ENCODE assay signal across 19 mouse cellular contexts in the genomic region with DNA sequence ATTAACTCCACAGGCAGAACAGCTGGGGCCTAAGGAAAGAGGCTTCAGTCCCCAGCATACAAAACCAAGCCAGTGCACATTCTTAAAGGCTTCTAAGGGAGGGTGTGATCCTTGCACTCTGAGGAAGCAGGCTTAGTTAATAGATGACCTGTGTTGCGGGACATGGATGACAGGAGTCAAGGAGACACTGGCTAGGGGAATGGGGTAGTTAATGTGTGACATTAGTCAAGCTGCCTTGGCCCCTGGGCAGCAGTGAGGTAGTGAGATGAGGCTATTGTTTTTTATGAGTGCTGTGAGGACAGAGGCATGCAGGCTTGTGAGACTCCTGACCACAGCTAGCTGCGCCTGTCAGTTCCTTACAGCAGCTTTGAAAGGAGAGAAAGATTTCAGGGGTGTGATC. TPM values are rescaled to one million over a fixed set of nuclear protein-coding genes. Genes with fewer than 3 reads are reported as not detected.
DNase-seq lines count a peak whose midpoint lies in the region; ATAC-seq and TF ChIP-seq lines count a peak whose summit lies in the region.
"Had no signal": no experiment of that assay in that cellular context is flagged by ENCODE, and none has a peak within 500 bp of the region (broad histone marks: within the 10 kb centered on the region; RNA-seq: fewer than 3 reads in every experiment).

No protein-coding gene starts in this region.

- TF ChIP-seq EP300 in liver, postnatal 0 days (IDR thresholded peaks at IDR 0.05; ENCODE audit: low read depth) = no peak

- no peaks in the 10 kb centered on the region for H3K9me3 ChIP-seq in liver, postnatal 0 days (ENCODE audit: low read length)
- H3K9me3 ChIP-seq: forebrain, embryonic 10.5 days; G1E; lung, embryonic 15.5 days; midbrain, embryonic 12.5 days; neural tube, embryonic 13.5 days had no signal

- DNase-seq in liver, adult 2 months (ENCODE audit: extremely low read depth, low read depth, low spot score) = peak; percentile 47
- DNase-seq in liver = no peak
- DNase-seq in kidney, adult 2 months = peak; percentile 92
- peak; percentile 48 for DNase-seq in kidney, postnatal 10 days
- DNase-seq in liver, postnatal 0 days = no peak
- DNase-seq in cerebellum, postnatal 10 days = no peak
- DNase-seq in ovary, postnatal 36 days (ENCODE audit: low spot score) = no peak
- no peak for DNase-seq in lung, postnatal 25 days (ENCODE audit: low spot score)
- DNase-seq: adrenal gland, postnatal 25 days; cerebellum, adult 11-12 months; cerebellum, postnatal 36 days; forebrain, postnatal 0 days had no signal

- TF ChIP-seq CTCF in liver, adult 2 months (IDR thresholded peaks at IDR 0.05; ENCODE audit: low read depth, low read length) = no peak
- no peak for TF ChIP-seq CTCF in kidney, adult 2 months (conservative IDR thresholded peaks at IDR 0.05; ENCODE audit: insufficient read depth, insufficient read length, low read depth, low read length)
- no peak for TF ChIP-seq CTCF in liver, postnatal 0 days (IDR thresholded peaks at IDR 0.05; ENCODE audit: low read depth)

- WGBS in liver, adult 2 months = 53% methylated on average over 2 of the region's 2 CpGs
- 30% methylated on average over 2 of the region's 2 CpGs for WGBS in kidney, adult 2 months
- 67% methylated on average over 2 of the region's 2 CpGs for WGBS in liver, postnatal 0 days (ENCODE audit: insufficient replicate concordance)

- H3K27ac ChIP-seq in liver, adult 2 months (replicated peaks; ENCODE audit: insufficient read depth, low read depth, low read length) = no peak overlapping the region
- H3K27ac ChIP-seq in kidney, adult 2 months (ENCODE audit: insufficient read depth, low read depth, low read length) = peak overlapping the region; percentile 89
- peak overlapping the region; percentile 49; the same call in 1 of the 2 replicates for H3K27ac ChIP-seq in liver, postnatal 0 days (ENCODE audit: low read depth)
- H3K27ac ChIP-seq: forebrain, embryonic 10.5 days; lung, embryonic 15.5 days; macrophage; midbrain, embryonic 12.5 days; neural tube, embryonic 13.5 days; stomach, postnatal 0 days had no signal

- H3K36me3 ChIP-seq in liver, adult 2 months (ENCODE audit: control insufficient read depth, insufficient read depth, low read length) = no peaks in the 10 kb centered on the region
- no peaks in the 10 kb centered on the region for H3K36me3 ChIP-seq in kidney, adult 2 months (ENCODE audit: control insufficient read depth, insufficient read depth, low read length)
- H3K36me3 ChIP-seq in liver, postnatal 0 days (replicated peaks; ENCODE audit: insufficient read depth, low read length) = no peaks in the 10 kb centered on the region
- H3K36me3 ChIP-seq: forebrain, embryonic 10.5 days; G1E; lung, embryonic 15.5 days; midbrain, embryonic 12.5 days; neural tube, embryonic 13.5 days had no signal

- peaks cover 8% of the 10 kb centered on the region for H3K4me1 ChIP-seq in liver, adult 2 months (ENCODE audit: control insufficient read depth, insufficient read depth, low read length)
- peaks cover 9% of the 10 kb centered on the region; the same call in 1 of the 2 replicates for H3K4me1 ChIP-seq in kidney, adult 2 months (ENCODE audit: control insufficient read depth, insufficient read depth, low read length)
- H3K4me1 ChIP-seq in liver, postnatal 0 days (ENCODE audit: insufficient read depth) = peaks cover 18% of the 10 kb centered on the region

- no peaks in the 10 kb centered on the region for H3K79me2 ChIP-seq in liver, adult 2 months (ENCODE audit: control insufficient read depth, insufficient read depth, low read length)

- ATAC-seq in liver, postnatal 0 days = no peak
- ATAC-seq: forebrain, postnatal 0 days had no signal

- TF ChIP-seq POLR2A in liver, adult 2 months (IDR thresholded peaks at IDR 0.05; ENCODE audit: extremely low read depth, insufficient read depth, low read length) = no peak
- TF ChIP-seq POLR2A in kidney, adult 2 months (IDR thresholded peaks at IDR 0.05; ENCODE audit: low read depth, low read length) = no peak

- no peak overlapping the region for H3K4me3 ChIP-seq in liver, adult 2 months (ENCODE audit: insufficient read depth, low read depth, low read length)
- H3K4me3 ChIP-seq in kidney, adult 2 months (ENCODE audit: insufficient read depth, low read depth, low read length) = no peak overlapping the region
- no peak overlapping the region for H3K4me3 ChIP-seq in liver, postnatal 0 days (ENCODE audit: low read depth, low read length)
- H3K4me3 ChIP-seq: forebrain, embryonic 10.5 days; lung, embryonic 15.5 days; midbrain, embryonic 12.5 days; neural tube, embryonic 13.5 days had no signal

- no peak overlapping the region for H3K9ac ChIP-seq in liver, adult 2 months (ENCODE audit: low read depth, low read length)
- no peak overlapping the region for H3K9ac ChIP-seq in liver, postnatal 0 days (replicated peaks)
- H3K9ac ChIP-seq: forebrain, postnatal 0 days; lung, embryonic 15.5 days; midbrain, embryonic 12.5 days; neural tube, embryonic 13.5 days had no signal

- no peaks in the 10 kb centered on the region for H3K27me3 ChIP-seq in liver, adult 2 months (ENCODE audit: control insufficient read depth, insufficient read depth, low read length)
- H3K27me3 ChIP-seq in kidney, adult 2 months (replicated peaks; ENCODE audit: control insufficient read depth, insufficient read depth, low read length) = no peaks in the 10 kb centered on the region
- H3K27me3 ChIP-seq in liver, postnatal 0 days (ENCODE audit: insufficient read depth, low read length) = no peaks in the 10 kb centered on the region
- H3K27me3 ChIP-seq: lung, embryonic 15.5 days; midbrain, embryonic 12.5 days; neural tube, embryonic 13.5 days had no signal

- H3K4me2 ChIP-seq in liver, postnatal 0 days (ENCODE audit: low read depth, low read length) = no peak overlapping the region
- H3K4me2 ChIP-seq: lung, embryonic 15.5 days; midbrain, embryonic 12.5 days; neural tube, embryonic 13.5 days had no signal

RNA-seq across cellular contexts. Expression of a gene that starts 2.5 kb away (rescaled TPM):
- 9.8 and 12.4 TPM in 2 replicates for total RNA-seq in liver, adult 2 months (2014; rRNA removed)
- polyA plus RNA-seq in liver, adult 2 months (2012; rRNA removed) = 0.75 and 1.1 TPM in 2 replicates
- 2.7 and 2.8 TPM in 2 replicates for polyA plus RNA-seq in kidney, adult 2 months (2012; rRNA removed)
- 3.8 TPM in 2 replicates for polyA plus RNA-seq in liver, postnatal 0 days (2015; fragmentation: Nextera tagmentation; extraction: Ambion mirVana)

RNA-seq across cellular contexts. Expression of a gene that starts 9.8 kb away (rescaled TPM):
- total RNA-seq in liver, adult 2 months (2014; rRNA removed) = 0.47 and 2.2 TPM in 2 replicates
- polyA plus RNA-seq in liver, adult 2 months (2012; rRNA removed) = 0.44 and 0.56 TPM in 2 replicates
- polyA plus RNA-seq in kidney, adult 2 months (2012; rRNA removed) = 12.0 and 21.6 TPM in 2 replicates
- 19.4 and 20.6 TPM in 2 replicates for polyA plus RNA-seq in liver, postnatal 0 days (2015; fragmentation: Nextera tagmentation; extraction: Ambion mirVana)
- polyA plus RNA-seq: G1E had no signal

Comparison
In these comparisons a context has a peak if more than half of its experiments do, and no peak if none do; other contexts are left out.
1. DNase-seq: peak in liver, adult 2 months (single experiment), kidney, adult 2 months (single experiment) and kidney, postnatal 10 days (single experiment); none in liver (single experiment), liver, postnatal 0 days (single experiment), cerebellum, postnatal 10 days (0 of 2), ovary, postnatal 36 days (single experiment) and lung, postnatal 25 days (single experiment).